In genomic region chr11:113611112-113611646, GRCm38 (mm10) we compare ENCODE assay signal across 9 mouse cellular contexts. TPM values are rescaled to one million over a fixed set of nuclear protein-coding genes. Genes with fewer than 3 reads are reported as not detected.
DNase-seq lines count a peak whose midpoint lies in the region; ATAC-seq lines count a peak whose summit lies in the region.
"Had no signal": no experiment of that assay in that cellular context is flagged by ENCODE, and none has a peak within 500 bp of the region (broad histone marks: within the 10 kb centered on the region; RNA-seq: fewer than 3 reads in every experiment).

No protein-coding gene starts in this region.

- H3K4me2 ChIP-seq in hindbrain, embryonic 14.5 days (replicated peaks): no peak overlapping the region
- H3K4me2 ChIP-seq in hindbrain, embryonic 13.5 days: no peak overlapping the region
- H3K4me2 ChIP-seq in stomach, embryonic 16.5 days (ENCODE audit: low read depth, low read length): 0 out of 2 replicates have a peak overlapping the region, but pooled peaks have one; percentile 4

- DNase-seq in hindbrain, embryonic 10.5 days (ENCODE audit: low spot score): no peak
- no peak for DNase-seq in hindbrain, embryonic 14.5 days (ENCODE audit: low spot score)
- DNase-seq in ovary, adult 18-20 months (ENCODE audit: low spot score): peak; percentile 23
- no peak for DNase-seq in ovary, postnatal 14 days (ENCODE audit: low spot score)
- no peak for DNase-seq in gastrocnemius, adult 8-10 months (ENCODE audit: low spot score in 2 of 2)
- no peak for DNase-seq in urinary bladder, postnatal 25 days (ENCODE audit: low spot score)
- DNase-seq: heart, postnatal 36 days had no signal

- no peak overlapping the region for H3K4me3 ChIP-seq in hindbrain, embryonic 10.5 days
- no peak overlapping the region for H3K4me3 ChIP-seq in hindbrain, embryonic 14.5 days (replicated peaks; ENCODE audit: low read length)
- H3K4me3 ChIP-seq in hindbrain, embryonic 13.5 days: no peak overlapping the region
- no peak overlapping the region for H3K4me3 ChIP-seq in stomach, embryonic 16.5 days (replicated peaks; ENCODE audit: low read length)

- H3K27ac ChIP-seq in hindbrain, embryonic 10.5 days: peak overlapping the region; percentile 89
- H3K27ac ChIP-seq in hindbrain, embryonic 14.5 days: no peak overlapping the region
- peak overlapping the region; percentile 84 for H3K27ac ChIP-seq in hindbrain, embryonic 13.5 days
- peak overlapping the region; percentile 47; the same call in 1 of the 2 replicates for H3K27ac ChIP-seq in stomach, embryonic 16.5 days (ENCODE audit: low read length)

- peaks cover 8% of the 10 kb centered on the region for H3K9me3 ChIP-seq in hindbrain, embryonic 10.5 days
- H3K9me3 ChIP-seq in hindbrain, embryonic 14.5 days (ENCODE audit: control insufficient read depth, low read length): 0 out of 2 replicates have a peak, but pooled peaks cover 1% of the 10 kb centered on the region
- peaks cover under 1% of the 10 kb centered on the region; the same call in 1 of the 2 replicates for H3K9me3 ChIP-seq in hindbrain, embryonic 13.5 days
- no peaks in the 10 kb centered on the region for H3K9me3 ChIP-seq in stomach, embryonic 16.5 days (replicated peaks; ENCODE audit: control insufficient read depth, low read length)

- no peak overlapping the region for H3K9ac ChIP-seq in hindbrain, embryonic 14.5 days
- H3K9ac ChIP-seq in hindbrain, embryonic 13.5 days: no peak overlapping the region
- H3K9ac ChIP-seq in stomach, embryonic 16.5 days (ENCODE audit: low read length): 0 out of 2 replicates have a peak overlapping the region, but pooled peaks have one; percentile 2

- WGBS in hindbrain, embryonic 10.5 days: 89% methylated on average over 10 of the region's 10 CpGs
- 86% methylated on average over 10 of the region's 10 CpGs for WGBS in hindbrain, embryonic 14.5 days
- WGBS in hindbrain, embryonic 13.5 days: 86% methylated on average over 10 of the region's 10 CpGs
- 62% methylated on average over 10 of the region's 10 CpGs for WGBS in stomach, embryonic 16.5 days

- no peaks in the 10 kb centered on the region for H3K36me3 ChIP-seq in hindbrain, embryonic 10.5 days
- H3K36me3 ChIP-seq in hindbrain, embryonic 14.5 days (replicated peaks; ENCODE audit: control insufficient read depth, insufficient read depth): no peaks in the 10 kb centered on the region
- H3K36me3 ChIP-seq in hindbrain, embryonic 13.5 days: no peaks in the 10 kb centered on the region
- no peaks in the 10 kb centered on the region for H3K36me3 ChIP-seq in stomach, embryonic 16.5 days (ENCODE audit: control insufficient read depth, insufficient read depth, low read length)

- peaks cover 32% of the 10 kb centered on the region for H3K4me1 ChIP-seq in hindbrain, embryonic 10.5 days (replicated peaks)
- H3K4me1 ChIP-seq in hindbrain, embryonic 14.5 days (replicated peaks; ENCODE audit: control insufficient read depth, insufficient read depth, low read length): no peaks in the 10 kb centered on the region
- peaks cover 10% of the 10 kb centered on the region for H3K4me1 ChIP-seq in hindbrain, embryonic 13.5 days (replicated peaks)
- H3K4me1 ChIP-seq in stomach, embryonic 16.5 days (ENCODE audit: control insufficient read depth, insufficient read depth, low read length): peaks cover 11% of the 10 kb centered on the region; the same call in 1 of the 2 replicates

- H3K27me3 ChIP-seq in hindbrain, embryonic 10.5 days (ENCODE audit: insufficient read depth, poor library complexity, severe bottlenecking): peaks cover 8% of the 10 kb centered on the region; the same call in 1 of the 2 replicates
- H3K27me3 ChIP-seq in hindbrain, embryonic 14.5 days (ENCODE audit: control insufficient read depth, insufficient read depth, low read length): no peaks in the 10 kb centered on the region
- H3K27me3 ChIP-seq in hindbrain, embryonic 13.5 days: no peaks in the 10 kb centered on the region
- H3K27me3 ChIP-seq in stomach, embryonic 16.5 days (ENCODE audit: control insufficient read depth, insufficient read depth, low read length): no peaks in the 10 kb centered on the region

- ATAC-seq in hindbrain, embryonic 14.5 days (ENCODE audit: low FRiP score): no peak
- ATAC-seq in hindbrain, embryonic 13.5 days (ENCODE audit: low FRiP score): no peak
- ATAC-seq in stomach, embryonic 16.5 days (ENCODE audit: insufficient read depth, low FRiP score): no peak

RNA-seq across cellular contexts. Expression of gene Sstr2, which starts 8.0 kb away (rescaled TPM):
- polyA plus RNA-seq in hindbrain, embryonic 10.5 days (2016; fragmentation: Nextera tagmentation; extraction: Ambion mirVana): 18.7 and 30.4 TPM in 2 replicates
- polyA plus RNA-seq in hindbrain, embryonic 14.5 days (2014; fragmentation: Nextera tagmentation; extraction: Ambion mirVana): 19.4 and 23.9 TPM in 2 replicates
- 32.8 and 34.9 TPM in 2 replicates for polyA plus RNA-seq in hindbrain, embryonic 13.5 days (2015; fragmentation: Nextera tagmentation; extraction: Ambion mirVana)
- polyA plus RNA-seq in stomach, embryonic 16.5 days (2015; fragmentation: Nextera tagmentation; extraction: Ambion mirVana): 1.6 and 2.3 TPM in 2 replicates
- total RNA-seq in gastrocnemius, adult 8-10 months (2022): not detected
- total RNA-seq: heart, postnatal 36 days had no signal

RNA-seq across cellular contexts. Expression of gene Cog1, which starts 37.8 kb away (rescaled TPM):
- 32.1 and 40.3 TPM in 2 replicates for polyA plus RNA-seq in hindbrain, embryonic 10.5 days (2016; fragmentation: Nextera tagmentation; extraction: Ambion mirVana)
- 38.0 and 41.9 TPM in 2 replicates for polyA plus RNA-seq in hindbrain, embryonic 14.5 days (2014; fragmentation: Nextera tagmentation; extraction: Ambion mirVana)
- 33.4 and 35.6 TPM in 2 replicates for polyA plus RNA-seq in hindbrain, embryonic 13.5 days (2015; fragmentation: Nextera tagmentation; extraction: Ambion mirVana)
- 17.3 and 20.8 TPM in 2 replicates for polyA plus RNA-seq in stomach, embryonic 16.5 days (2015; fragmentation: Nextera tagmentation; extraction: Ambion mirVana)
- 10 to 100 TPM; 18.4 to 24.6 (median 20.6) TPM for total RNA-seq in gastrocnemius, adult 8-10 months (2022)

RNA-seq across cellular contexts. Expression of gene Slc39a11, which starts 38.7 kb away (rescaled TPM):
- polyA plus RNA-seq in hindbrain, embryonic 10.5 days (2016; fragmentation: Nextera tagmentation; extraction: Ambion mirVana): 21.5 and 25.3 TPM in 2 replicates
- polyA plus RNA-seq in hindbrain, embryonic 14.5 days (2014; fragmentation: Nextera tagmentation; extraction: Ambion mirVana): 25.5 and 30.2 TPM in 2 replicates
- 32.2 and 34.2 TPM in 2 replicates for polyA plus RNA-seq in hindbrain, embryonic 13.5 days (2015; fragmentation: Nextera tagmentation; extraction: Ambion mirVana)
- 47.9 and 50.3 TPM in 2 replicates for polyA plus RNA-seq in stomach, embryonic 16.5 days (2015; fragmentation: Nextera tagmentation; extraction: Ambion mirVana)
- total RNA-seq in gastrocnemius, adult 8-10 months (2022): 1 to 10 TPM; 2.1 to 2.6 (median 2.2) TPM
